In the genomic region with DNA sequence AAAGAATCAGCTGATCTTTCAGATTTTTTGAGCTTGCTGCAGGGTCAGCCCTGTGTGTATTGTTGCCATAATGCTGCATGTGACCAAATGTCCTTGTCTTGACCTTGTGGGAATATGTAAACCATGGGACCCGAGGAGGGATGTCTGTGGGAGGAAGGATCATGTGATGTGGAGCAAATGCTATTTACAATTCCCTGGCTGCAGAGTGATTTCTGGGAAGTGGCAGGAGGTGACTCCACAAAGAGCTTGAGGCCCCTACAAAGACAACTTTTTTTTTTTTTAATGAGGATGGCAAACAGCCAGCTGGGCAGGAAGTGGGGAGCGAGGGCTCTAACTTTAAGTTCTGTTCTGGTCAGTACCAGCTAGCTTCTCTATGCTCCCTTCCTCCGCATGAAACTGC, we compare ENCODE assay signal across 12 mouse cellular contexts. TPM values are rescaled to one million over a fixed set of nuclear protein-coding genes. Genes with fewer than 3 reads are reported as not detected.
DNase-seq lines count a peak whose midpoint lies in the region; ATAC-seq and TF ChIP-seq lines count a peak whose summit lies in the region.
"Had no signal": no experiment of that assay in that cellular context is flagged by ENCODE, and none has a peak within 500 bp of the region (broad histone marks: within the 10 kb centered on the region; RNA-seq: fewer than 3 reads in every experiment).

No protein-coding gene starts in this region.

- 47% methylated on average over 3 of the region's 3 CpGs for WGBS in hindbrain, embryonic 15.5 days
- WGBS in hindbrain, embryonic 12.5 days, result 50% methylated on average over 3 of the region's 3 CpGs
- 19% methylated on average over 3 of the region's 3 CpGs for WGBS in lung, embryonic 16.5 days
- 16% methylated on average over 3 of the region's 3 CpGs for WGBS in kidney, postnatal 0 days

- H3K9ac ChIP-seq in hindbrain, embryonic 15.5 days, result no peak overlapping the region
- H3K9ac ChIP-seq in hindbrain, embryonic 12.5 days, result no peak overlapping the region
- no peak overlapping the region for H3K9ac ChIP-seq in lung, embryonic 16.5 days (ENCODE audit: low read length)
- H3K9ac ChIP-seq in kidney, postnatal 0 days (ENCODE audit: low read depth, low read length), result no peak overlapping the region

- no peak overlapping the region for H3K4me2 ChIP-seq in hindbrain, embryonic 15.5 days
- H3K4me2 ChIP-seq in hindbrain, embryonic 12.5 days (replicated peaks), result no peak overlapping the region
- H3K4me2 ChIP-seq in lung, embryonic 16.5 days (ENCODE audit: low read depth, low read length), result no peak overlapping the region
- H3K4me2 ChIP-seq in kidney, postnatal 0 days (ENCODE audit: low read length), result no peak overlapping the region

- DNase-seq in lung, postnatal 14 days, result no peak
- peak; percentile 48 for DNase-seq in ZHBTc4 (ENCODE audit: low read depth, low spot score)
- DNase-seq in kidney, postnatal 0 days (ENCODE audit: low spot score), result peak; percentile 62
- no peak for DNase-seq in urinary bladder, postnatal 25 days (ENCODE audit: low spot score)
- no peak for DNase-seq in embryo, embryonic 10 days (ENCODE audit: low spot score)
- DNase-seq: cerebellum, adult 18-20 months; spleen, adult 18-20 months; thymus, adult 18-20 months had no signal

- no peaks in the 10 kb centered on the region for H3K9me3 ChIP-seq in hindbrain, embryonic 15.5 days
- H3K9me3 ChIP-seq in hindbrain, embryonic 12.5 days (replicated peaks), result no peaks in the 10 kb centered on the region
- H3K9me3 ChIP-seq in lung, embryonic 16.5 days (ENCODE audit: control insufficient read depth, low read length), result no peaks in the 10 kb centered on the region
- H3K9me3 ChIP-seq in kidney, postnatal 0 days (replicated peaks; ENCODE audit: low read length), result no peaks in the 10 kb centered on the region

- no peaks in the 10 kb centered on the region for H3K27me3 ChIP-seq in hindbrain, embryonic 15.5 days
- no peaks in the 10 kb centered on the region for H3K27me3 ChIP-seq in hindbrain, embryonic 12.5 days
- no peaks in the 10 kb centered on the region for H3K27me3 ChIP-seq in lung, embryonic 16.5 days (ENCODE audit: control insufficient read depth, insufficient read depth, low read depth, low read length)
- no peaks in the 10 kb centered on the region for H3K27me3 ChIP-seq in kidney, postnatal 0 days (ENCODE audit: insufficient read depth, low read length)

- H3K27ac ChIP-seq in hindbrain, embryonic 15.5 days (replicated peaks), result no peak overlapping the region
- H3K27ac ChIP-seq in hindbrain, embryonic 12.5 days, result no peak overlapping the region
- H3K27ac ChIP-seq in lung, embryonic 16.5 days (ENCODE audit: low read length), result 0 out of 2 replicates have a peak overlapping the region, but pooled peaks have one; percentile 55
- H3K27ac ChIP-seq in kidney, postnatal 0 days, result 0 out of 2 replicates have a peak overlapping the region, but pooled peaks have one; percentile 1

- H3K36me3 ChIP-seq in hindbrain, embryonic 15.5 days, result no peaks in the 10 kb centered on the region
- H3K36me3 ChIP-seq in hindbrain, embryonic 12.5 days, result no peaks in the 10 kb centered on the region
- H3K36me3 ChIP-seq in lung, embryonic 16.5 days (ENCODE audit: control insufficient read depth, insufficient read depth, low read length), result no peaks in the 10 kb centered on the region
- H3K36me3 ChIP-seq in kidney, postnatal 0 days (ENCODE audit: insufficient read depth, low read length), result no peaks in the 10 kb centered on the region

- H3K4me3 ChIP-seq in hindbrain, embryonic 15.5 days, result no peak overlapping the region
- H3K4me3 ChIP-seq in hindbrain, embryonic 12.5 days, result no peak overlapping the region
- H3K4me3 ChIP-seq in lung, embryonic 16.5 days (ENCODE audit: low read length), result no peak overlapping the region
- no peak overlapping the region for H3K4me3 ChIP-seq in kidney, postnatal 0 days (replicated peaks; ENCODE audit: low read depth, low read length)

- H3K4me1 ChIP-seq in hindbrain, embryonic 15.5 days (replicated peaks), result 0 out of 2 replicates have a peak, but pooled peaks cover 13% of the 10 kb centered on the region
- H3K4me1 ChIP-seq in hindbrain, embryonic 12.5 days, result no peaks in the 10 kb centered on the region
- peaks cover 14% of the 10 kb centered on the region for H3K4me1 ChIP-seq in lung, embryonic 16.5 days (replicated peaks; ENCODE audit: control insufficient read depth, insufficient read depth, low read length)
- peaks cover 5% of the 10 kb centered on the region; the same call in 1 of the 2 replicates for H3K4me1 ChIP-seq in kidney, postnatal 0 days (replicated peaks; ENCODE audit: insufficient read depth, low read length)

- ATAC-seq in hindbrain, embryonic 15.5 days (ENCODE audit: low FRiP score, low read depth), result peak; percentile 27; the same call in 1 of the 2 replicates
- ATAC-seq in hindbrain, embryonic 12.5 days (ENCODE audit: low FRiP score), result no peak
- ATAC-seq in lung, embryonic 16.5 days (ENCODE audit: low read depth), result peak; percentile 79
- ATAC-seq in kidney, postnatal 0 days (replicated peaks; ENCODE audit: low FRiP score, low read depth), result peak; percentile 63

- no peak for TF ChIP-seq CTCF in kidney, postnatal 0 days (IDR thresholded peaks at IDR 0.05; ENCODE audit: low read depth)

RNA-seq across cellular contexts. Expression of a gene that starts 20.5 kb away (rescaled TPM):
- not detected in 2 replicates for polyA plus RNA-seq in hindbrain, embryonic 15.5 days (2015; fragmentation: Nextera tagmentation; extraction: Ambion mirVana)
- polyA plus RNA-seq in hindbrain, embryonic 12.5 days (2016; fragmentation: Nextera tagmentation; extraction: Ambion mirVana), result not detected in 2 replicates
- polyA plus RNA-seq in lung, embryonic 16.5 days (2015; fragmentation: Nextera tagmentation; extraction: Ambion mirVana), result not detected in 2 replicates
- 0.96 and 1.4 TPM in 2 replicates for polyA plus RNA-seq in kidney, postnatal 0 days (2015; fragmentation: Nextera tagmentation; extraction: Ambion mirVana)
- polyA plus RNA-seq: limb, embryonic 11.5 days had no signal

Comparison
In these comparisons a context has a peak if more than half of its experiments do, and no peak if none do; other contexts are left out.
1. H3K27ac ChIP-seq: peak in lung, embryonic 16.5 days (single experiment) and kidney, postnatal 0 days (single experiment); none in hindbrain, embryonic 15.5 days (single experiment) and hindbrain, embryonic 12.5 days (single experiment).
2. DNase-seq: peak in ZHBTc4 (single experiment) and kidney, postnatal 0 days (single experiment); none in lung, postnatal 14 days (single experiment), urinary bladder, postnatal 25 days (single experiment) and embryo, embryonic 10 days (single experiment).